Mouse (Mus musculus) embryonic fibroblast, embryonic 13.5 days (primary cell): Measurements from ENCODE around the gene Pold2. TPM values are rescaled to one million over a fixed set of nuclear protein-coding genes. Genes with fewer than 3 reads are reported as not detected.

Experiments
- H3K27ac ChIP-seq: 2 replicates; pipeline ENCODE4 v1.5.1; 2012; ENCODE audit warnings: low read length, control low read depth, inconsistent platforms; ENCODE audit not compliant: insufficient read depth
- H3K4me1 ChIP-seq: 2 replicates; pipeline ENCODE4 v1.6.1; 2011; ENCODE audit warnings: low read length; ENCODE audit not compliant: control insufficient read depth, insufficient read depth
- H3K4me3 ChIP-seq: 2 replicates; pipeline ENCODE4 v1.5.1; 2011; ENCODE audit warnings: mild to moderate bottlenecking, control low read depth, low read length; ENCODE audit not compliant: insufficient read depth
- CTCF ChIP-seq: IDR thresholded peaks from 2 replicates; pipeline ENCODE4 v1.5.1; 2011; ENCODE audit warnings: mild to moderate bottlenecking, control low read depth, low read length, moderate library complexity, borderline replicate concordance; ENCODE audit not compliant: insufficient read depth
- POLR2A ChIP-seq: IDR thresholded peaks from 2 replicates; pipeline ENCODE4 v1.6.1; 2011; ENCODE audit warnings: low read depth, mild to moderate bottlenecking, control low read depth, low read length, moderate library complexity
- polyA plus RNA-seq: library from polyadenylated mRNA; stranded (reverse); fragments of >200 nt; gene quantifications from 2 replicates; pipeline ENCODE4 v1.2.4, GENCODE M21; 2011; ENCODE audit warnings: low read depth; ENCODE audit not compliant: missing spikeins, insufficient read length

The Pold2 gene
- polyA plus RNA-seq, result 23.2 and 31.7 TPM in 2 replicates

DNA sequence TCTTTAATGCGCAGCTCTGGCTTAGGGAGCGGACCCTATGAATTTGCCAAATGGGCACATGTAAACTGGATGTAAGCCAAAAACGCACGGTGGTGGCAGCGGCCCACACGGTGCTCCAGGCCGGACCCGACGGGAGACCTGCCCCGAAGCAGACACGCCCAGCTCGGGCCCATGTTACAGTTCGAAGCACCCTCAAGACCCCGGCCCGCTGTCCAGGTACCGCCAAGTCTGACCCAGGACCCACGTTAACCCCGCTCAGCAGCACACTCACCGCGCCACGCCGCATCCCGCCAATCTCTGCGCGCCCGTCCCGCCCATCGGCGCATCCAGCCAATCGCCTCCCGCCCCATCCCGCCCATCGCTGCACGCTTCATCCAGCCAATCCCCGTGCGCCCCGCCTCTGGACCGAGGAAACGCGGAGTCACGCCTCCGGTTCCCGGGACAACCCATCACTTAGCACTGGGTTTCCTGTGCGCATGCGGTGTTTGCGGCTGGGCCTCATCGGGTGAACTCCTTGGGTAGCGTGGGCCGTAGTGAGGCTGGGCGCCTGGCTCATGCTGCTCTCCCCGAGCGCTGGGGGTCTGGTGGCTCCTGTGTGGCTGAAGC lies at the start of gene Pold2:
Gene Pold2, minus strand, starts transcription at position 372 of the 606 bp plus-strand sequence.
- Histone ChIP-seq H3K4me1 (0 out of 2 replicates have a peak, but pooled peaks cover 2% of the 10 kb centered on the region), H3K4me3 (peak within 1 kb of the TSS; percentile 72), H3K27ac (peak within 1 kb of the TSS; percentile 86)
- TF ChIP-seq CTCF (no peak), POLR2A (peak; percentile 93)

GRCm38 (mm10) chr11:5926696-5927220 lies 48.7 kb upstream of the Pold2 start:
- TF ChIP-seq POLR2A (no peak), CTCF (no peak)
- Histone ChIP-seq H3K4me1 (no peaks in the 10 kb centered on the region), H3K27ac (no peak overlapping the region), H3K4me3 (no peak overlapping the region)

DNA sequence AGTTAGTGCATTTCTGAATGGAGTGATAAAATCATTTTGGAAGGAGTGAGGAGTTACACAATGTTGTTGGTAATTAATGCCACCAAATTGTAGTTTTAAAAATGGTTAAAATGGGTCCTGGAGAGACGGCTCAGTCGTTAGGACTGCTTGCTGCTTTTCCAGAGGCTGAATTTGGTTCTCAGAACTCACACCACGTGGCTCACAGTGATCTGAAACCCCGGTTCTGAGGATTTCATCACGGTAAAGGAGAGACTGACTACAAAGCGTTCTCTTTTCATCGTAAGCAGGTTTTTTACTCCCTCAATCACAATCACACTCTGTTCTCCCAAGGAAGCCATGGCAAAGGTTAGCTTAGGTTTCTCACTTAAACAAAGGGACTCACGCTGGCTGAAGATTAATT lies 46.6 kb upstream of the Pold2 start:
- H3K4me1 ChIP-seq, result no peaks in the 10 kb centered on the region
- no peak overlapping the region for H3K4me3 ChIP-seq
- H3K27ac ChIP-seq, result no peak overlapping the region
- no peak for TF ChIP-seq POLR2A
- TF ChIP-seq CTCF, result no peak

- H3K4me3 ChIP-seq, result no peak overlapping the region
- H3K4me1 ChIP-seq, result no peaks in the 10 kb centered on the region
- TF ChIP-seq CTCF (no peak), POLR2A (no peak)
- H3K27ac ChIP-seq, result no peak overlapping the region
Measured at GRCm38 (mm10) chr11:5920323-5920960, 42.4 kb upstream of the Pold2 start.

- Histone ChIP-seq H3K4me3 (no peak overlapping the region), H3K4me1 (no peaks in the 10 kb centered on the region), H3K27ac (no peak overlapping the region)
- no peak for TF ChIP-seq POLR2A
- TF ChIP-seq CTCF, result no peak
Measured at GRCm38 (mm10) chr11:5919606-5920005, 41.5 kb upstream of the Pold2 start.

GRCm38 (mm10) chr11:5918111-5918510 lies 40.0 kb upstream of the Pold2 start:
- TF ChIP-seq POLR2A, result no peak
- no peak for TF ChIP-seq CTCF

DNA sequence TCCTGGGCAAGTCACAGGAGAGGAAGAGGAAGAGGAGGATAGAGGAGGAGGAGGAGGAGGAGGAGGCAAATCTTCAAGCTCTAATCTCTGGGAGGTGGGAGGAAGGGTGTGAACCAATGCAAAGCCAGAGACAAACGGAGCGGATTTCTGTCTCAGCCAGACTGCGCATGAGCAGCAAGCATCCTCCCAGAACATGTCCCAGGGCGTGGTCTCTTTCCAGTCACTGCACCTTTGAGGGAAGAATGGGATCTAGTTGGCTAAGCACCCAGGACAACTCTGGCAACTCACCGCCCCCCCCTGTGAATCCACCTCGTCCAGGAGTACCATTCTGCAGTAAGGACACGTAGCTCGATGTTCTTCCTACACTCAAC lies 38.1 kb upstream of the Pold2 start:
- no peak overlapping the region for H3K27ac ChIP-seq
- H3K4me1 ChIP-seq, result no peaks in the 10 kb centered on the region
- TF ChIP-seq POLR2A (no peak), CTCF (no peak)
- H3K4me3 ChIP-seq, result no peak overlapping the region

More at GRCm38 (mm10) chr11:5918111-5918510, 40.0 kb upstream of the Pold2 start:
- Histone ChIP-seq H3K4me3 (no peak overlapping the region), H3K27ac (no peak overlapping the region), H3K4me1 (no peaks in the 10 kb centered on the region)

DNA sequence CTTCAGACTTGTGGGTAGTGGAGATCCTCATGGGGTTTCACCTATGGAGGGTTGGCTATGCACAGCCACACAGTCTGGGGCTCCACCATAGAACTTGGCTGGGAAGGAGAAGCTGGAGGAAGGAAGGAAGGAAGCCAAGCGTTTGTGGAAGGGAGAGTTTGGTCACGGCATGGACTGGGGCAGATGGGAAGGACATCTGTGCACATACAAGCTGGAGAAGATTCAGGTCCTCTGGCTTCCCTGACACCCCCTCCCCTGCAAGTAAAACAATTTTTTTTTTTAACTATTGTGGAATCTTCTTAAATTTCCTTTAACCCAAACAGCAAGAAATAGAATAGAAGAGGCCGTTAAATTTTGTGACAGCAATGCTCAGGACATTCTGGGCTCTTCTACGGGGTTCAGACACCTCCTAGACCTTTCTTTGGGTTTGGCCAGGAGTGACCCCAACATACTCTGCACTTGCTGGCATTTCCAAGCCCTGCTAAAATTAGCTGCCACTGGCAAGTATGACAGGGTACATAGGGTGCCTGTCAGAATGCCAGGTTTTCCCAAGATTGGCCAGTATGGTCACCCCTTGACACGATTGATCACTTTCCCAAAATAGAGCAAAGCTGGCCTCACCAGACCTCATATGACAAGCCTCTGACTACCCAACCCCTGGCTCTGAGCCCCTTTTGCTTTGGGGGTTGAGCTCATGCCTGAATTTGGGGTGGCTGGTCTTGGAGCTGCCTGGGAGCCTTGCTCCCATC lies 37.5 kb upstream of the Pold2 start:
- no peak overlapping the region for H3K27ac ChIP-seq
- H3K4me3 ChIP-seq, result no peak overlapping the region
- TF ChIP-seq POLR2A (no peak), CTCF (no peak)
- no peaks in the 10 kb centered on the region for H3K4me1 ChIP-seq

DNA sequence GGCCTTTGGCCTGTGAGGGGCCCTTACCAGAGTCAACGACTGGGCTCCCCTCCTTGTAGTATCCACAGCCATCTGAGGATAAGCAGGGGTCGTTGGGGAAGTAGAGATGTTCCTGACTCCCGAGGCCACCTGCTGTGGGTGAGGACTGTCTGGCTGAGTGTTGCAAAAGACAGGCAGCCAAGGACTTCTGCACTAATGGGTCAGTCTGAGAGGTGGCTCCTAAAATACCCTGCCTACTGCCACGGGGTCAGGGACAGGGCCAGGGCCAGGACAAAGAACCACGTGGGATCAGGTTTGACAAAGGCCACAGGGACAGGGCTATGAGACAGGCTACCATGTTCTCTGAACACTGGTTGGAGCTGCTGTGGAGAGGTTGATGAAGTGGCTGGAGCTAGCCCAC lies 36.8 kb upstream of the Pold2 start:
- Histone ChIP-seq H3K4me1 (no peaks in the 10 kb centered on the region), H3K27ac (no peak overlapping the region), H3K4me3 (no peak overlapping the region)
- TF ChIP-seq CTCF, result no peak
- TF ChIP-seq POLR2A, result no peak
